Mouse (Mus musculus) myocyte (in vitro differentiated cells): ENCODE measurements around the gene Lsm2. TPM values are rescaled to one million over a fixed set of nuclear protein-coding genes. Genes with fewer than 3 reads are reported as not detected.

Source experiments
- H3K27me3 ChIP-seq: one replicate; pipeline ENCODE4 v1.6.1; 2011; ENCODE audit not compliant: control insufficient read depth, insufficient read depth, insufficient read length
- H3K36me3 ChIP-seq: one replicate; pipeline ENCODE4 v1.6.1; 2011; ENCODE audit not compliant: control insufficient read depth, insufficient read depth
- H3K4me2 ChIP-seq: one replicate; pipeline ENCODE4 v1.6.1; 2011; ENCODE audit warnings: low read depth, control low read depth
- H3K4me3 ChIP-seq: one replicate; pipeline ENCODE4 v1.5.1; 2011; ENCODE audit warnings: mild to moderate bottlenecking, control low read depth, moderate library complexity
- H3K79me2 ChIP-seq: one replicate; pipeline ENCODE4 v1.6.1; 2011; ENCODE audit not compliant: control insufficient read depth, insufficient read depth
- H3ac ChIP-seq: one replicate; pipeline ENCODE4 v1.6.1; 2011; ENCODE audit not compliant: control insufficient read depth, insufficient read length
- CEBPB ChIP-seq: IDR thresholded peaks from 2 replicates; pipeline ENCODE4 v1.6.1; 2011; ENCODE audit warnings: mild to moderate bottlenecking, moderate library complexity; ENCODE audit not compliant: poor library complexity, insufficient read depth, severe bottlenecking
- E2F4 ChIP-seq: IDR thresholded peaks from one replicate; pipeline ENCODE4 v1.6.1; 2011; ENCODE audit warnings: mild to moderate bottlenecking, control low read depth, moderate library complexity; ENCODE audit not compliant: insufficient read depth
- MAX ChIP-seq: IDR thresholded peaks from one replicate; pipeline ENCODE4 v1.6.1; 2011; ENCODE audit warnings: low read depth, mild to moderate bottlenecking, control low read depth
- MYOD1 ChIP-seq, 3 experiments: IDR thresholded peaks; one replicate each; pipeline ENCODE4 v1.6.1; 2011; ENCODE audit warnings: control low read depth in 2 of 3, low read depth in 2 of 3, mild to moderate bottlenecking in 2 of 3, moderate library complexity in 1 of 3; ENCODE audit not compliant: insufficient read length in 2 of 3, control insufficient read depth in 1 of 3
- MYOG ChIP-seq, 3 experiments: IDR thresholded peaks; one replicate each; pipeline ENCODE4 v1.6.1; 2011; ENCODE audit warnings: control low read depth in 2 of 3, low read depth in 2 of 3, mild to moderate bottlenecking in 2 of 3; ENCODE audit not compliant: insufficient read length in 2 of 3, control insufficient read depth in 1 of 3, insufficient read depth in 1 of 3
- POLR2A ChIP-seq: IDR thresholded peaks from one replicate; pipeline ENCODE4 v1.6.1; 2011; ENCODE audit warnings: low read depth, mild to moderate bottlenecking, control low read depth, moderate library complexity; ENCODE audit not compliant: insufficient read length
- POLR2AphosphoS2 ChIP-seq: IDR thresholded peaks from one replicate; pipeline ENCODE4 v1.6.1; 2011; ENCODE audit warnings: low read depth, control low read depth; ENCODE audit not compliant: insufficient read length
- REST ChIP-seq: IDR thresholded peaks from one replicate; pipeline ENCODE4 v1.6.1; 2011; ENCODE audit warnings: mild to moderate bottlenecking, control low read depth, moderate library complexity; ENCODE audit not compliant: insufficient read depth, insufficient read length
- SRF ChIP-seq: IDR thresholded peaks from one replicate; pipeline ENCODE4 v1.6.1; 2011; ENCODE audit warnings: low read depth; ENCODE audit not compliant: control insufficient read depth, insufficient read length
- TCF12 ChIP-seq: IDR thresholded peaks from one replicate; pipeline ENCODE4 v1.6.1; 2011; ENCODE audit warnings: mild to moderate bottlenecking, control low read depth; ENCODE audit not compliant: poor library complexity, insufficient read depth, severe bottlenecking
- TCF3 ChIP-seq: IDR thresholded peaks from one replicate; pipeline ENCODE4 v1.6.1; 2011; ENCODE audit warnings: low read depth, control low read depth; ENCODE audit not compliant: insufficient read length
- USF1 ChIP-seq: IDR thresholded peaks from one replicate; pipeline ENCODE4 v1.6.1; 2011; ENCODE audit warnings: low read depth, mild to moderate bottlenecking, control low read depth, moderate library complexity
- polyA plus RNA-seq: library from polyadenylated mRNA; unstranded; fragments of >200 nt; fragmentation: generic; extraction: Trizol; gene quantifications from one replicate; pipeline ENCODE4 v1.2.1, GENCODE M21; 2012; ENCODE audit warnings: missing spikeins

Gene Lsm2
- polyA plus RNA-seq, 1 experiment = 52.3 TPM

GRCm38 (mm10) chr17:34975581-34976492, 5.8 kb upstream of the Lsm2 start:
- no peaks in the 10 kb centered on the region for H3K36me3 ChIP-seq
- TF ChIP-seq POLR2A (no peak), MYOG (IDR thresholded peaks at IDR 0.05; ENCODE audit: control insufficient read depth in 1 of 3, insufficient read depth in 1 of 3, insufficient read length in 2 of 3, low read depth in 2 of 3) (no peak), USF1 (no peak), E2F4 (no peak), CEBPB (no peak), SRF (no peak), REST (no peak), MYOD1 (IDR thresholded peaks at IDR 0.05; ENCODE audit: control insufficient read depth in 1 of 3, insufficient read length in 2 of 3, low read depth in 2 of 3) (no peak), TCF12 (no peak), POLR2AphosphoS2 (no peak), MAX (no peak), TCF3 (no peak)
- H3K27me3 ChIP-seq = no peaks in the 10 kb centered on the region
- H3K4me3 ChIP-seq = no peak overlapping the region
- peaks cover 8% of the 10 kb centered on the region for H3K79me2 ChIP-seq
- H3ac ChIP-seq = no peak overlapping the region
- H3K4me2 ChIP-seq = no peak overlapping the region

GRCm38 (mm10) chr17:34977000-34977399, 4.7 kb upstream of the Lsm2 start:
- no peak for TF ChIP-seq MYOD1 (IDR thresholded peaks at IDR 0.05; ENCODE audit: control insufficient read depth in 1 of 3, insufficient read length in 2 of 3, low read depth in 2 of 3)
- TF ChIP-seq TCF12 = no peak
- TF ChIP-seq CEBPB = no peak
- TF ChIP-seq SRF = no peak
- TF ChIP-seq E2F4 = no peak
- no peak for TF ChIP-seq POLR2AphosphoS2
- TF ChIP-seq POLR2A = no peak
- no peak for TF ChIP-seq TCF3
- no peak for TF ChIP-seq USF1
- TF ChIP-seq MAX = no peak
- TF ChIP-seq MYOG (IDR thresholded peaks at IDR 0.05; ENCODE audit: control insufficient read depth in 1 of 3, insufficient read depth in 1 of 3, insufficient read length in 2 of 3, low read depth in 2 of 3) = no peak
- TF ChIP-seq REST = no peak
- Histone ChIP-seq H3K27me3 (no peaks in the 10 kb centered on the region), H3ac (no peak overlapping the region), H3K36me3 (no peaks in the 10 kb centered on the region), H3K79me2 (peaks cover 16% of the 10 kb centered on the region), H3K4me2 (no peak overlapping the region), H3K4me3 (no peak overlapping the region)

GRCm38 (mm10) chr17:34978239-34978638, 3.4 kb upstream of the Lsm2 start:
- TF ChIP-seq POLR2AphosphoS2 (no peak), MYOD1 (IDR thresholded peaks at IDR 0.05; ENCODE audit: control insufficient read depth in 1 of 3, insufficient read length in 2 of 3, low read depth in 2 of 3) (no peak), SRF (no peak), TCF12 (no peak), REST (no peak), MYOG (IDR thresholded peaks at IDR 0.05; ENCODE audit: control insufficient read depth in 1 of 3, insufficient read depth in 1 of 3, insufficient read length in 2 of 3, low read depth in 2 of 3) (no peak), CEBPB (no peak), TCF3 (no peak), POLR2A (no peak), E2F4 (no peak), USF1 (no peak), MAX (no peak)
- H3ac ChIP-seq = no peak overlapping the region
- H3K4me2 ChIP-seq = no peak overlapping the region
- no peaks in the 10 kb centered on the region for H3K27me3 ChIP-seq
- no peaks in the 10 kb centered on the region for H3K36me3 ChIP-seq
- no peak overlapping the region for H3K4me3 ChIP-seq
- peaks cover 28% of the 10 kb centered on the region for H3K79me2 ChIP-seq

- Histone ChIP-seq H3ac (no peak overlapping the region), H3K27me3 (no peaks in the 10 kb centered on the region), H3K4me3 (no peak overlapping the region), H3K36me3 (no peaks in the 10 kb centered on the region), H3K79me2 (peaks cover 42% of the 10 kb centered on the region), H3K4me2 (no peak overlapping the region)
- TF ChIP-seq POLR2AphosphoS2 (no peak), MAX (no peak), E2F4 (no peak), MYOD1 (IDR thresholded peaks at IDR 0.05; ENCODE audit: control insufficient read depth in 1 of 3, insufficient read length in 2 of 3, low read depth in 2 of 3) (no peak), CEBPB (no peak), USF1 (no peak), TCF12 (no peak), REST (no peak), POLR2A (no peak)
These were observed 2.0 kb upstream of the Lsm2 start for GRCm38 (mm10) chr17:34979631-34980030.
